Mouse (Mus musculus): Measurements from ENCODE around the gene Hspd1.
"Not testable (repeated sequence)": the region's sequence is repeated elsewhere in the genome, so short reads cannot be mapped to it uniquely, and the experiment has no call there.

Hspd1 gene

DNA sequence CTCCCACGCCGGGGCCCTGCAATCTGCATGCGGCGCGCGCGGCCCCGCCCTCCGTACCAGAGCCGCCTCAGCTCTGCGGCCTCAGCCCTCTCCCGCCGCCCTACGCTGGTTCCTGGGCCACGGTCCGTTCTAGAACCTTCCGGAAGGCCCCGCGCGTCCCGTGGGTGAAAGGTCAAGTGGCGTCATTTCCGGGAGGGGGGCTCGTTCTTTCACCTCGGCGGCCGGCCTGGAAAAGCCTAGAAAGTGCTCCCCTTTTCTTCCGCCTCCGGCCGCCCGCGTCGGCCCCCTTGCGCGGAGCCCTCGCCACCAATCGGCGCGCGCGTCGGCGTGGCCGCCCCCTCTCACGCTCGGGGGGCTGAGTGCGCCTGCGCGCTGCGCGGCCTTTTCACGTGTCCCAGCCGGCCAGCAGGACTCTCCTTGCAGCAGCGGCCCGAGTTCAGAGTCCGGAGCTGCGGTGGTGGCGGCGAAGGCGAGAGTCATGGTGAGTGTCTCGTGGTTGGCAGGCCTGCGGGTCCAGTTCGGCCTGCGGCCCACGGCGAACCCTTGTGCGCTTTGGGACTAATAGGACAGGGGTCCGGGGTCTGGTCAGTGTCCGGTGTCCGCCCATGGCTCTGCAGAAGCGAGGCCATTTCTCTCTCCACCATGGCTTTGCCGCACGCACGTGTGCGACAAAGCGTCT, at the start of gene Hspd1, which contains the start of gene Hspe1:
Gene Hspd1, minus strand, starts transcription at position 312 of the 679 bp plus-strand sequence.
Gene Hspe1, plus strand, starts transcription at position 201 of the 679 bp plus-strand sequence.
- DNase-seq (ENCODE audit: low spot score), result peak; percentile 92

DNA sequence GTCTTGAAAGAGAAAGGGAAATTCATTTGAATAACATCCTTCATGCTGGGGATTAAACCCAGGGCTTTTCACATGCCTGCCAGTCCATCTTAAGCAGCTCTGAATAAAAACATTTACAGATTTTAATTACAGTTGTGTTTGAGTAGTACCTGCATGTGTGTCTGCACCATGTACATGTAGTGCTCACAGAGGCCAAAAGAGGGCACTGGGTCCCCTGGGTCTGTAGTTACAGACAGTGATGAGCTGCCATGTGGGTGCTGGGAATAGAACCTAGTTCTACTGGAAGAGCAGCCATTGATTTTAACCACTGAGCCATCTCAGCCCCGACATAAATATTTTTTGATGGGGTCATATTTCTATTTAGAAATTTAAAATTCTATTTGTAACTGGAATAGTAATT, 47.8 kb upstream of the Hspd1 start:
- DNase-seq (ENCODE audit: low spot score), result no peak

DNA sequence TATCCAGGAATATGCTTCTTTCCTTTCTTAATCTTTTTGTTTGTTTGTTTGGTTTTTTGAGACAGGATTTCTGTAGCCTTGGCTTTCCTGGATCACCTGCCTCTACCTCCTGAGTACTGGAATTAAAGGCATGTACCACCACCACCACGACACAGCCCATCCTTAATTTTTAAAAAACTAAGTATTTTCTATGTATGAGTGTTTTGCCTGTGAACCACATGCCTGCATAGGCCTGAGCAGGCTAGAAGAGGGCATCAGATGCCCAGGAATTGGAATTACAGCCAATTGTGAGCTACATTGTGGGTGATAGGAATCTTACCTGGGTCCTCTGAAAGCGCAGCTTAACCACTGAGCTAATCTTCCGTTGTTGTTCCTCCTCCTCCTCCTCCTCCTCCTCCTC, 46.3 kb upstream of the Hspd1 start:
- no peak for DNase-seq (ENCODE audit: low spot score)

DNA sequence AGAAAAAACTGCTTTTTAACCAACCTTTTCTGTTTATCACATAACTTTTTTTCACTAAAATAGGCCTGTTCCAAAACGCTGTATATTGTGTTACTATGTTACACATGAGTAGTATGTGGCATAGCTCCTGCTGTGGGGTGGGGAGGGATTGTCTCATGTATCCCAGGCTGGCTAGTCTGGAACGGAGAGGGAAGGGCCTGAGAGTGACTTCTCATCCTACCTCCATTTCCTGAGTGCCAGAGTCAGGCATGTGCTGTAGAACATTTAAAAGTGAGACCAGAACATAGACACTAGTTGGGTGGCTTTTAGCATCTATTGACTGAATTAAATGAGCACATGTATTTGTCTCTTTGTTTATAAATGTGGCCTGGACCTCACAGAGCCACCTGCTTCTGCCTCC, 45.1 kb upstream of the Hspd1 start:
- no peak for DNase-seq (ENCODE audit: low spot score)

DNA sequence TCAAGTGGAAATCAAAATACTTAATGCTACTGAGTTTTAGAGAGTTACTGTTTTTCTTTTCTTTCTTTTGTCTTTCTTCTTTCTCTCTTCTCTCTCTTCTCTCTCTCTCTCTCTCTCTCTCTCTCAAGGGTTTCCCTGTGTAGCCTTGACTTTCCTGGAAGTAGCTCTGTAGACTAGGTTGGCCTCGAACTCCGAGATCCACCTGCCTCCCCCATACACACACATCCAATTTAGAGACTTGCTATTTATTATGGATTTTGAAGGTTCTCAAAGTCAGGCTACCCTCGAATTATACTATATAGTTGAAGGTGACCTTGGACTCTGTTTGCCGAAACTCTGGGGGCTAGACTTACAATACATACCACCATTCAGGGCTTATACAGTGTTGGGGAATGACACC, 44.3 kb upstream of the Hspd1 start:
- DNase-seq (ENCODE audit: low spot score), result no peak

DNA sequence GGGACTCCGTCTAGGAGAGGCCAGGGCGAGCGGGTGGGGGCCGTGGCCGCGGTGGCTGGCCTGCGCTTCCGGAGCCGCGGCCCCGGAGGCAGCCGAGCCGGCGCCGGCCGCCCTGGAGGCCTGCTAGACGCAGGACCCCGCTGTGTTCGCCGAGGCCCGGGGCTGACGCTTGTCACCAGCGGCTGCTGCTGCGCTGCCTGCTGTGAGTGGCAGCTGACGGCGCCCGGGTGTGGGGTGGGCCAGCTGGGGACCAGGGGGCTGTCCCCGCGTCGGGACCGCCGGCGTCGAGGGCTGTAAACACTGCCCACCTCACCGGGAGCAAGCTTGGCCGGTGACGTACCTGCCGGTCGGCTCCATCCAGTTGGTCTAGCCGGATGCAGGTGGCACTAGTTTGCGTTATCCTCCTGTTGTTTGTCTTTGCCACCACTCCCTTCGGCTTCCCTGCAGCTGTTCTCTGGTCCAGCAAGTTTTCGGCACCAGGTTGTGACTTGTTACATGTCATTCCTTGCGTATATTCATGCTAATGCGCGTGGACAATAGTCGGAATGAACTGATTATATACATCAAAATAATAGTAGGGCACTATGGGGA, 43.5 kb upstream of the Hspd1 start:
- DNase-seq (ENCODE audit: low spot score), result no peak

DNA sequence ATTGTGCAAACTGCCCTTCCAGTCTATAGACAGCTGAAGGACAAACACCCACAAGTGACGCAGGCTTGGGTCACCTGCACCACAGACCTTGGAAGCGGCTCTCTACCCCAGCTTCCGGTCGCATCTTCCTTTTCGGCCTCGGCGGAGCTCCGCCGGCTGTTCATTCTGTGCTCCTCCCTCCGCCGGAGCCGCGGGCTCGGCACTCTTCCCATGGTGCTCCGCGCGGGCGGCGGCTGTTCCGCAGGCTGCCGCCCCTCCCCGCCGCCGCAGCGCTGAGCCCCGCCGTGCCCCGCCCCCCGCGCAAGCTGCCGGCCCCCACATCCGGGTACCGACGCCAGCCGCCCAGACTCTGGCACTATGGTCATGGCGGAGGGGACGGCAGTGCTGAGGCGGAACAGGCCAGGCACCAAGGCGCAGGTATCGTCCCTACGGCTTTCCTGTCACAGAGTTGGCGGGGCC, 42.9 kb upstream of the Hspd1 start, which contains the start of gene Mob4:
Gene Mob4, plus strand, starts transcription at position 289 of the 459 bp plus-strand sequence.
- peak; percentile 51 for DNase-seq (ENCODE audit: low spot score)

DNA sequence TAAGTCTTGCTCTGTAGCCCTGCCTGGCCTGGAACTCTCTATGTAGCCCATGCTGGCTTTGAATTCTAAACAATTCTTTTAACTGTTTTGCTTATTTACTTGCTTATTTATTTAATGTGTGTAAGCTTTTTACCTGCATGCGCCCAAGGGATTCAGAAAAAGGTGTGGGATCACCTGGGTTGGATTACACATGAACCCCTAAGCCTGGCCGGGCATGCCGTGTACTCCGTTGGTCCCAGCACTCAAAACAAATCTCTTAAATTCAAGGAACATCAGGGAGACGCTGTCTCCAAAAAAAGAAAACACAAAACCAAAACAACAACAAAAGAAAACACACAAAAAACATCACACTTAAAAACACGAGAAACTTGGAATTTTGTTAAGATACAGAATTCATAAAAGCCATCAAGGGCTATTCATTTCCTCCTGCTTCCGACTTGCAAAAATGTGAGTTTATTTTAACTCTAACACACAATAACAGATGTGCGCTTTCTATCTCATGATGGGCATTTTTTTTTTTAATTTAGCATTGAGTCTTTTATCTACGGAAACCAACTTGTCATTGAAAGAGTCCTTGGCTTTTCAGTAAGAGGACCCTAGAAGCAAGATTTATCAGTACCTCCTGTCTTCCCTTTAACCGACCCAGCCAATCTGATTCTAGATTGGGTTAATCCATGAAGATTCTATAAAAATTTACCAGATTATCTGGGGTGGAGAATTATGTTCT, 42.3 kb upstream of the Hspd1 start:
- DNase-seq (ENCODE audit: low spot score), result no peak

DNA sequence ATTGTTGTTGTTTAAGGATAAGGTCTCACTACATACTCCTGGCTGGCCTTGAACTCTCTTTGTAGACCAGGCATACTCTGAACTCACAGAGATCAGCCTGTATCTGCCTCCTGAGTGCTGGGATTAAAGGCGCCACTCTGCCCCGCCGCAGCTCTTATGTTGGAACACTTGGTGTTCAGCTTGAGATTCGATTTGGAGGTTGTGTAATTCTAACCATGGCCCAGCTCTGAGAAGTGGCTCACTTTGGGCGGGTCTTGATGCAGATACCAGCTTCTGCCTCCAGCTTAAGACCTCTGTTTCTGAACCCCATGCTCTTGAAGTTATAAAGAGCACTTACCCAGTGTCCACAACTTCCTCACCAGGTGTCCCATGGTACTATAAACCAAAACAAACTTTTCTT, 41.7 kb upstream of the Hspd1 start:
- DNase-seq (ENCODE audit: low spot score), result no peak

DNA sequence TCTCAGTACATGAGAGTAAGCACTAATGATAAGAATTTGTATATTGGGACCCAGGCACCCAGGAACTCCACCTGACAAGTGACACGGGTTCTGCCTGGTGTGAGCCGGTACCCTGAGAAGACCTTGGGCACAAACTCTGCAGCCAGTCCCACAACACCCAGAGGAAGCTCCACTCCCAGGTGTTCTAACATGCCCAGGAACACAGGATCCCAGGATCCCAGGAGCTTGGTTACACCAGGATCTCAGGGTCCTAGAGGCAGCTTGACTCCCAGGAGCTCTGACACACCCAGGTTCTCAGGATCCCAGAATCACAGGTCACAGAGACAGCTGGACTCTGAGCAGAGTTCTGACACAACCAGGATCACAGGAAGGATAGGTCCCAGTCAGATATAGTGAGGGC, 36.1 kb upstream of the Hspd1 start:
- not testable (repeated sequence) for DNase-seq (ENCODE audit: low spot score)

DNA sequence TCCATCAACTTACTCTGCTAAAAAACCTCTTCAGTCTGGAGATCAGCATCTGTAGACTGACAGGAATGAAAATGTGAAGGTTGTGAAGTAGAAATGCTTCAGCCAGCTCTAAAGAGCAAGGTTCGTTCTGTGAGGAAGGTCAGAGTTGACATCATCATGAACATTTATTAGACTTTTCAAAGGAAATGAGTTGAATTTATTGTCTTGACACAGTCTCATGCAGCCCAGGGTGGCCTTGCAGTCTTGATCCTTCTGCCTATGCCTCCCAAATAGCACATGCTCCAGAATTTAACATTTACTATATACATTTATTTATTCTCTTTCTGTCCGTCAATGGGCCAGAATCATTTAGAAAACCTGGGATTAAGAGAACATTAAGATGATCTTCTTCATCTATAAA, 35.5 kb upstream of the Hspd1 start:
- DNase-seq (ENCODE audit: low spot score), result no peak

DNA sequence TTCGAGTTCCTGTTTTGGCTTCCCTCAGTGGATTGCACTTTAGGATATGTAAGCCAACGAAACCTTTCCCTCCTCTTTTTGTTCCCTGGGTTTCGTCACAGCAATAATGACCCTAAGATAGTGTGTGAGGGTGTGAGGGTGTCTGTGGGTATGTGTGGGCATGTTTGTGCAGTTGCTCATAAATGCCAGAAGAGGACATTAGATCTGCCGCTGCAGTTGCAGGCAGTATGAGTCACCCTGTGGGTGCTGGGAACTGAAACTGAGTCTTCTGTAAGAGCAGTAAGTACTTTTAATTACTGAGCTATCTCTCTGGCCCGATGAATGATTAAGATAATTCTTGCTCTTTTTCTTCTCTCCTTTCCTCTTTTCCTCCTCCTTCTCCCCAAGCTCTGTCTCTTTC, 35.0 kb upstream of the Hspd1 start:
- DNase-seq (ENCODE audit: low spot score), result no peak

DNA sequence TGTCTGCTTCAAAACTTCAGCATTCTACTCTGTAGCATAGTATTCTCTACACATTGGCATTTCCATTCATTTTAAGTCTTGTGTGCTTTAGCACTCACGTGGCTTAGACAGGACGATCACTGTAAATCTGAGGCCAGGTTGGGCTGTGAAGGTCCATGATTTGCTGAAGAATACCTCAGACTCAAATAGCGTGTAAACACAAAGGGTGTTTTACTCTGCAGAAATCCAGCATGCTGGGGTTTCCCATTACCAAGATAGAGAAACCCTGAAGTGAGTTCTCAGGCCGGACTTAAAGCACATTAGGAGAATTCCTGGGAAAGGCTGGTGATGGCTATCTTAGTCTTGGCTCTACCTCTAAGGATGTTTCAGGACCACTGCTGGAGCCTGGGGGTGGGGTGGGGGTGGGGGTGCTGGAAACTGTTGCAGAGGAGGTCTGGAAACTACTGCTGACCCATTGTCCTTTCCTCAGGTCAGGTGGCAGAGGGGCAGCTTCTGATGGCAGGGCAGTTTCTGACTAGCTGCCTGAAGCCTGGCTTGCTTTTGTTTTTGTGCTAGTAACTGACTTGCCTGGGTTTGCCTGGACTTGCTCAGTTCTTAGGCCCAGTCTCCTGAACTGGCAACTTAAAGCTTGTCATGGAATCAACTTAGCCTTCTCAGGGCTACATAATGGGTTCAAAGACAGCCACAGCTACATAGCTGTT, 21.2 kb upstream of the Hspd1 start:
- DNase-seq (ENCODE audit: low spot score), result no peak

DNA sequence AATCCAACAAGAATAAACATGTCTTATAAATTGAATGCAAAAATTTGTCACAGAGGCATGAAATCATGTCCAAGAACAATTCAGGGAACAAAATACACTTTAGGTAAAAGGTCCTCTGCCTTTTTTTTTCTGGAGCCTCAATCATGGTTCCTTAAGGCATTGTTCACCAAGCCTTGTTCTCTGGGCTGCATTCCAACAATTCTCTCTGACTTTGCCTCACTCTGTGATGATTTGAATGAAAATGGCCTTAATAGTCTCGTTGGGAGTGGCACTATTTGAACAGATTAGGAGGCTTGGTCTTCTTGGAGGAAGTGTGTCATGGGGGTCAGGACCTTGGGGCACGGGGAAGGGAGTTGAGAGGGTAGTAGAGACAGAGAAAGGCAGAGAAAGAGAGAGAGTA, 20.4 kb upstream of the Hspd1 start:
- no peak for DNase-seq (ENCODE audit: low spot score)

DNA sequence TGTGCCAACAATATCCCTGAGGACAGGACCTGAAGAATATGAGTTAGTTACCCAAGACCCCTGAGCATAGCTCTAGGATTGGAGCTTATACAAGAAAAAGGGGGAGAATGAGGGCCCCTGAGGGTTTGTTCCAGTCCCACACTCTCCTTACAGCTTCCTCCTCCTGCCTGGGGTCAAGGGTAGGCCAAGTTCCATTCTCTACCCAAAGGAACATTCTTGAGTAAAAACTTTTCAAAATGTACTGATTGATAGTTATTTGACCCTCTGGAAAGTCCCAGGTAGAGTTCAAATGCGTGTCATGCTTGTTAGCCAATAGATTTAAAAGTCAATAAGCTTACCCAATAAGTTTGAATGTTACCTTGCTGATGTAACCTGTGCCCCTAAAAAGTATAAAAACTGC, 19.6 kb upstream of the Hspd1 start:
- no peak for DNase-seq (ENCODE audit: low spot score)

DNA sequence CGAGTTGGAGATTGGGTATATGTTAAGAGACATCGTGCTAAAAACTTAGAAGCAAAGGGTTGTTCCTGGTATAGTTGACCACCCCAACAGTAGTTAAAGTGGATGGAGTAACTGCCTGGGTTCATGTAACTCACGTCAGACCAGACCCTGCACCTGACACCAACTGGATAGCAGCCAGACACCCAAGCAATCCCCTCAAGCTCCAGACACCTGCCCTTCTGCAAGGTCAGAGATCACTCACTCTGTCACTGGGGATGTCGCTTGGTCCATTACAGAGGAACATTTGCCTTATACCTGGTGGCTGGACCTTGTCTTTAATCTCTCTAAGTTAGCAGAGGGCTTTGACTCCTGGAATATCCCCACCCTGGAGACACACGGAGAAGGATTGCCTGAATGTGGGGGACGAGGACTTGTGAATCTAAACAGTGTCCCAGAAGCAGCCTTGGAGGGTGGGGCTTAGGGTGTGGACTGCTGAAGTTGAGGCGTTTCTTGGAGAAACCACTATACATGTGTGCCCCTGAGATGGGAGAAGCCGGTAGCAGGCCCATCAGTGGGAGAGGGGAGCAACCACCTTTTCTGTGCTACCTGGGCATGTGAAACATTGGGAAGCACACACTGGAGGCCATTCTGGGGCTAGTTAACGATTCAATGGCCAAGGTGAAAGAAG, 19.0 kb upstream of the Hspd1 start:
- no peak for DNase-seq (ENCODE audit: low spot score)

DNA sequence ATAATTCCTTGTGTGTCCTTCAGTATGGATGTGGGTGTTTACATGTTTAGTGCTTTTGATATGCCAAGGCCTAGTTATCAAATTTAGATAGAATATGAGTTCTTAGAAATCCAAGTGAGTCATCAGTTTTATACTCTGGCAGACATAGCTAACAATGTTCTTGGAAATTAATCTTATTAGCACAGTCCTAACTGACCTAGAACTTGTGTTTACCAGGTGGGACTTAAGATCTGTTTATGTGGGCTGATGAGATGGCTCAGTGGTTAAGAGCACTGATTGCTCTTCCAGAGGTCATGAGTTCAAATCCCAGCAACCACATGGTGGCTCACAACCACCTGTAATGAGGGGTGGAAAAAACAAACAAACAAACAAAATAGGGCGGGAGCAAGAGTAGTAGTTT, 4.4 kb upstream of the Hspd1 start:
- no peak for DNase-seq (ENCODE audit: low spot score)

DNA sequence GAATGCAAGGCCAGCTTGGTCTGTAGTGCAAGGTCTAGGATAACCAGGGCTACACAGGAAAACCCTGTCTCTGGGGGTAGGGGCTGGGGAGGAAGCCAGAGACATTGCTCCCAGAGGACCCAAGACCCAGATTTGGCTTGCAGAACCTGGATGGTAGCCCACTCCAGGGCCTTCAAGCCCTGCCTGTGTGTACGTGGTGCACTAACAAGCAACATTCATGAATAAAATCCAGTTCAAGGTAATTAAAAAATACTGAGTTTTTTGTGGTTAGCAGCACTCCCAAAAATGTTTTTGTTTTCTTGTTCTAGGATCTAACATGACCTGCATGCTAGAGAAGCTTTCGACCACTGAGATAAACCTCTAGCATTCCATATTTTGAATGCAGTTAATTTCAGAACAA, 4.0 kb upstream of the Hspd1 start:
- no peak for DNase-seq (ENCODE audit: low spot score)

DNA sequence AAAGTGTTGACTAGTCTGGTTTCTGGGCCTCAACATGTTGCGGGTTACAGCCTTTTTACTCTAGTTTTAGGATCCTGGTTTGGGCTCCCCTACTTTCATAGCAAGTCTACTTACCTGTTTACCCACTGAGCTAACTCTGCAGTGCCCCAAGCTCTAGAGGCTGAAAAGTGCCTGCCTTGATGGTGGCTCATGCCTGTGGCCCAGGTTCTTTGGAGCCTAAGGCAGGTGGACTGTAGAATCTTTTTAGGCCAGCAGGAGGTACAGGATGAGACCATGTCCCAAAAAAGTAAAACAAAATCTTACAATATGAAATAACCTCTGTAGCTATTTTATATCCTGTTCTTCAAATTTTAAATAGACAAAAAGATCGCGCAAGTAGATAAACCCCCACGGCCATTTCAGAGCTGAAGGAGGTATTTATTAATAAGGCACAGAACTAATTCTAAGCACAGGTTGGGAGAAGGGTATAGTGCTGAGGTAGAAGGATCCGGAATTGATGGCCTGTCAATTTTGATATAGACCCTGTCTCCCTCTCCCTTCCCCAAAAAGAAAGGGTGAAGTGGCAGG, 1.5 kb upstream of the Hspd1 start:
- DNase-seq (ENCODE audit: low spot score), result no peak

DNA sequence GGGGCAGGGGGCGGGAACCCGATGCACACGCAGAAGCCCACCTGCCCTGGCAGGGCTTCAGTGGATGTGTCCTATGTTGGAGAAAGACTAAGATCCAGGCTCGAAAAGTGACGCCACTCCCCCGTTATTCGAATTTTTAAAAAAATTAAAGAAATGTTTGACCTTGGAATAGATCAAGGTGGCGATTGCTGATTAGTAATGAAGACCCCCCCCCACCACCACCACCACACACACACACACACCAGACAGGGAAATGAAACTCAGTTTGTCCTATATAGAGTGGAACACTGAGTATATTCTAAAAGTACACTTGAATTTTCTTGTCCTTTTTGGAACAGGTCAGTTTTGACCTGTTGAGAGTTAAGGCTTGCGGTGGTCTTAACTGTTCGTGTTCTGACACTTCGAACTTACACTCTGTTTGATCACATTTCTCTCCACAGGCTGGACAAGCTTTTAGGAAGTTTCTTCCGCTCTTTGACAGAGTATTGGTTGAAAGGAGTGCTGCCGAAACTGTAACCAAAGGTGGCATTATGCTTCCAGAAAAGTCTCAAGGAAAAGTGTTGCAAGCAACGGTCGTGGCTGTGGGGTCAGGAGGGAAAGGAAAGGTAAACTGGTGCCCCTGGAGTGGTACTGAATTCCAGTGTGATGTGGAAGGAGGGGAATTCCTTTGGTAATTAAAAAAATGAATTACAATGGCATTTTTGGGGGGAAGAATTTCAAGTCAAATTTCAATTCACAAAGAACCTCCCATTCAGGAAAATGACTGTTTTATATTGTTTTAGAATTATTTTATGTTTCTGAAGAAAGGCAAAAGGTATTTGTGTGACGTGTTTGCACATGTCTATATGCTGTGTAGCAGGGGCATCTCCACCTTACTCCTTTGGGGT, 811 bp upstream of the Hspd1 start:
- DNase-seq (ENCODE audit: low spot score), result no peak

All from layer of hippocampus, adult 9-10 months (tissue).